Mouse (Mus musculus): ENCODE measurements around the gene Prkn.

DNA sequence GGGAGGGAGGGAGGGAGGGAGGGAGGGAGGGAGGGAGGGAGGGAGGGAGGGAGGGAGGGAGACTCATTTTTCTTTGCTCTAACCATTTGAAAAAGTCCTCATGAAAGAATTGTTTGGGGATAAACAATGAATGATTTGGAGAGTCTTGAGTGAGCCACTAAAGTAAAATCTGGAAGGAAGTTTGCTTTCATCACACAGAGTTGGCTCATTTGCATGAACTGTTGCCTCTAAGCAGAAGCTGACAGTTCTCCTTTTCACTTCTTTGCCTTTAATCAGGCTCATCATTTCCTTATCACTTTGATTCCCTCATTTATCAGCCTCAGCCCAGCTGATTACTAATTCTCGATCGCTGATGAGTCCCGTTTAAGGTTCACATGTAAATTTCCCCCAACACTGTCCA lies 816.7 kb downstream of the Prkn start:
- TF ChIP-seq EP300 (IDR thresholded peaks at IDR 0.05; ENCODE audit: insufficient read depth, low read depth, low read length) (no peak), POLR2A (IDR thresholded peaks at IDR 0.05; ENCODE audit: insufficient read depth, low read depth, low read length) (no peak), CTCF (IDR thresholded peaks at IDR 0.05) (no peak)
